9 mouse cellular contexts compared by ENCODE assay signal in genomic region chr3:30793403-30794221, GRCm38 (mm10). TPM values are rescaled to one million over a fixed set of nuclear protein-coding genes. Genes with fewer than 3 reads are reported as not detected.
DNase-seq lines count a peak whose midpoint lies in the region; ATAC-seq lines count a peak whose summit lies in the region.
"Had no signal": no experiment of that assay in that cellular context is flagged by ENCODE, and none has a peak within 500 bp of the region (broad histone marks: within the 10 kb centered on the region; RNA-seq: fewer than 3 reads in every experiment).

No protein-coding gene starts in this region.

- H3K27ac ChIP-seq in forebrain, embryonic 11.5 days (ENCODE audit: low read depth, low read length) = peak overlapping the region; percentile 80

- peak; percentile 16 for DNase-seq in heart, adult 8-10 months (ENCODE audit: low spot score)
- DNase-seq in heart, adult 11 months = no peak
- DNase-seq in adrenal gland, adult 8-10 months = peak; percentile 19
- no peak for DNase-seq in forebrain, embryonic 11.5 days (ENCODE audit: low spot score)
- peak; percentile 15 for DNase-seq in heart, postnatal 25 days (ENCODE audit: low spot score)
- peak; percentile 16 to 20 for DNase-seq in layer of hippocampus, postnatal 14 days (ENCODE audit: low spot score in 2 of 2)
- DNase-seq in lung, postnatal 25 days (ENCODE audit: low spot score) = peak; percentile 28
- peak; percentile 30 for DNase-seq in right cerebral cortex, postnatal 4 days

- 1% methylated on average over 60 of the region's 75 CpGs for WGBS in forebrain, embryonic 11.5 days

- no peaks in the 10 kb centered on the region for H3K27me3 ChIP-seq in forebrain, embryonic 11.5 days (ENCODE audit: control insufficient read depth, insufficient read depth, low read length)

- no peaks in the 10 kb centered on the region for H3K4me1 ChIP-seq in forebrain, embryonic 11.5 days (replicated peaks; ENCODE audit: control insufficient read depth, insufficient read depth, low read length)

- no peaks in the 10 kb centered on the region for H3K36me3 ChIP-seq in forebrain, embryonic 11.5 days (ENCODE audit: control insufficient read depth, insufficient read depth, low read length)

- H3K4me2 ChIP-seq in forebrain, embryonic 11.5 days (ENCODE audit: low read depth, low read length, severe bottlenecking) = peak overlapping the region; percentile 75

- intact Hi-C loops in heart, postnatal 25 days (cut with DNase I) = loop anchor here (5.0 kb wide), 2 partner anchors 174 to 191 kb away; partner anchors contain the start of genes Mynn and Phc3

- H3K4me3 ChIP-seq in forebrain, embryonic 11.5 days (ENCODE audit: low read depth, low read length) = peak overlapping the region; percentile 98

- peak overlapping the region; percentile 98 for H3K9ac ChIP-seq in forebrain, embryonic 11.5 days (ENCODE audit: low read length)

- no peaks in the 10 kb centered on the region for H3K9me3 ChIP-seq in forebrain, embryonic 11.5 days (ENCODE audit: control insufficient read depth, low read length)

- ATAC-seq in forebrain, embryonic 11.5 days (replicated peaks; ENCODE audit: low FRiP score) = peak; percentile 84

RNA-seq across cellular contexts. Expression of gene Sec62, which starts 0.9 kb away (rescaled TPM):
- total RNA-seq in heart, adult 8-10 months (2022) = 10 to 100 TPM; 36.4 to 41.1 (median 38.2) TPM
- 100 to 1,000 TPM in 2 of 4 experiments, 10 to 100 TPM in 2; 91.1 to 113 (median 104) TPM for total RNA-seq in adrenal gland, adult 8-10 months (2022)
- 48.5 and 62.0 TPM in 2 replicates for polyA plus RNA-seq in forebrain, embryonic 11.5 days (2014; fragmentation: Nextera tagmentation; extraction: Ambion mirVana)
- total RNA-seq in heart, postnatal 25 days (2021) = 10 to 100 TPM; 39.3 to 41.5 TPM
- 10 to 100 TPM; 95.7 to 96.2 TPM for total RNA-seq in layer of hippocampus, postnatal 14 days (2021)

RNA-seq across cellular contexts. Expression of gene Samd7, which starts 47.5 kb away (rescaled TPM):
- not detected for total RNA-seq in heart, adult 8-10 months (2022)
- not detected for total RNA-seq in adrenal gland, adult 8-10 months (2022)
- polyA plus RNA-seq in forebrain, embryonic 11.5 days (2014; fragmentation: Nextera tagmentation; extraction: Ambion mirVana) = not detected in 2 replicates
- not detected for total RNA-seq in heart, postnatal 25 days (2021)
- not detected for total RNA-seq in layer of hippocampus, postnatal 14 days (2021)
- total RNA-seq: adrenal gland, postnatal 36 days had no signal

Comparison
In these comparisons a context has a peak if more than half of its experiments do, and no peak if none do; other contexts are left out.
1. DNase-seq: peak in heart, adult 8-10 months (single experiment), adrenal gland, adult 8-10 months (single experiment), heart, postnatal 25 days (single experiment), layer of hippocampus, postnatal 14 days (2 of 2), lung, postnatal 25 days (single experiment) and right cerebral cortex, postnatal 4 days (single experiment); none in heart, adult 11 months (single experiment) and forebrain, embryonic 11.5 days (single experiment).